Mouse (Mus musculus): ENCODE measurements around the gene Fbxl17. TPM values are rescaled to one million over a fixed set of nuclear protein-coding genes. Genes with fewer than 3 reads are reported as not detected.

Fbxl17 gene
- polyA plus RNA-seq, 1 experiment from 2014 or later, result 3.8 TPM

DNA sequence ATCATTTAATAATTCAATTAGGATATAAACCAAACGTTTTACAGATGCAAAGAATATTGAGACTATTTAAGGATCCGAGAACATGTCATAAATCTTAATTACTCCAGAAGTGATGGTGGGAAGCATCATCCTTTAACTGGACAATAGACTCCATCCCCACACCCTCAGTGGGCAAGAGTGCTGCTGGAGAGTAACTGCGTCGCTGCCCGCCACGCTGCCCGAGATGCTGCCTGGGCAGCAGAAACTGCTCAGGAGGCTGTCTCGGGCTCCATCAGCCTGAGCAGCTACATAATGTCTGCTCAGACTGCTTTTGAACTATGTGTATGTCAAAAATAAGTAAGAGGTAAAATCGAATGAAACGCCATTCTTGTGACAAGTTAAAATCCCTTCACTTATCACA is 52.1 kb downstream of the Fbxl17 start:
- H3K4me1 ChIP-seq, result no peaks in the 10 kb centered on the region
- no peak for DNase-seq (ENCODE audit: low spot score)
- no peaks in the 10 kb centered on the region for H3K9me3 ChIP-seq
- no peaks in the 10 kb centered on the region for H3K27me3 ChIP-seq (replicated peaks; ENCODE audit: low read depth, poor library complexity, severe bottlenecking)
- no peak overlapping the region for H3K4me3 ChIP-seq
- 75% methylated on average over 10 of the region's 10 CpGs for WGBS
- H3K27ac ChIP-seq (replicated peaks), result no peak overlapping the region
- H3K36me3 ChIP-seq (replicated peaks), result no peaks in the 10 kb centered on the region

DNA sequence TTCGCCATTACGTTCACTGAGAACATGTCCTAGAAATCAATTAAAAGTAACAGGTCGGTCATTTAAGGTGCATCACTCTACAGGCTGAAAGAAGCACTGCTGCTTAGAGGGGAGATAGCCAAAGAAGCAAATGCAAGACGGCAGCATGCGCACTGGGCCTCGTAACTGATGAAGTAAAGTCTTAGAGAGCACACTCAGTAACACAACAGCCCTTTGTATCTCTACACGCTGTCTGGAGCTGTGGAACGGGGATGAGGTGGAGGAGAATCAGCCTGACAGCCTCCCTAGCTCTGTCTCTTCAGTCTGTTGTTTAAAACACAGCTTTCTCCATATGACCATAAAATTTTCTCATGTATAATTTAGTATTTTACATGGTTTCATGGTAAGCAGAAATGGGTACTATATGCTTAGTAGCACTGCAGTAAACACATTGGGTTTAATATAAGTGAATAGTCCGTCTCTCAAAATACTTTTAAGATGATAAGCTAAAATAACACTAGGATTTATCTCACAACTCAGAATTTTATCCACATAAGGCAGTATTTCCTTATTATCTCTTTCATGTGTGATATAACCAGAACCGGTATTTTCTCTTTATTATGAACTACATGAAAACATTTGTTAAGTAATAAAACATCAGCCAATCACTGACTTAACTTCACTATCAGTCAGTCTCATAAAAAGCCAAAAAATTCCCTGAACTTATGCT is 52.7 kb downstream of the Fbxl17 start:
- Histone ChIP-seq H3K36me3 (replicated peaks) (no peaks in the 10 kb centered on the region), H3K4me3 (no peak overlapping the region), H3K9me3 (no peaks in the 10 kb centered on the region), H3K27me3 (replicated peaks; ENCODE audit: low read depth, poor library complexity, severe bottlenecking) (no peaks in the 10 kb centered on the region), H3K4me1 (no peaks in the 10 kb centered on the region), H3K27ac (replicated peaks) (no peak overlapping the region)
- 62% methylated on average over 10 of the region's 10 CpGs for WGBS
- no peak for DNase-seq (ENCODE audit: low spot score)

DNA sequence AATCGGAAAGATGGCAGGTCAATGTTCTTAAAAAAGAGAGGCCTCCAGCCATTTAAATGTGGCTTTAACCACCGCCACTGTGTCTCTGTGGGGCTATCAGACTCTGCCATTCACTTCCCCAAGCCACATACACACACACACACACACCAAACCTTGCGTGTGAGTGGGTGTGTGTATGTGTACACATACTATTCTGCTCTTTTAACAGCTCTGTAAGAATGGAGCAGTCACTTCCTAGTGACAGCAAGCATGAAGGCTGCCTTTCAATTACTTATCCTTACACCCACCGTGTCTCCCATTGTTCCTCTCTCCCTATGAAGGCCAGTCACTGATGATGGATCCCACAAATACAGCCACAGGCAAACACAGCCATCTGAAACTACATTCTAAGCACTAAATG is 54.6 kb downstream of the Fbxl17 start:
- H3K9me3 ChIP-seq, result no peaks in the 10 kb centered on the region
- no peak overlapping the region for H3K4me3 ChIP-seq
- H3K4me1 ChIP-seq, result no peaks in the 10 kb centered on the region
- no peak for DNase-seq (ENCODE audit: low spot score)
- H3K27ac ChIP-seq (replicated peaks), result no peak overlapping the region
- 86% methylated on average over 4 of the region's 4 CpGs for WGBS
- no peaks in the 10 kb centered on the region for H3K36me3 ChIP-seq (replicated peaks)
- H3K27me3 ChIP-seq (replicated peaks; ENCODE audit: low read depth, poor library complexity, severe bottlenecking), result no peaks in the 10 kb centered on the region

DNA sequence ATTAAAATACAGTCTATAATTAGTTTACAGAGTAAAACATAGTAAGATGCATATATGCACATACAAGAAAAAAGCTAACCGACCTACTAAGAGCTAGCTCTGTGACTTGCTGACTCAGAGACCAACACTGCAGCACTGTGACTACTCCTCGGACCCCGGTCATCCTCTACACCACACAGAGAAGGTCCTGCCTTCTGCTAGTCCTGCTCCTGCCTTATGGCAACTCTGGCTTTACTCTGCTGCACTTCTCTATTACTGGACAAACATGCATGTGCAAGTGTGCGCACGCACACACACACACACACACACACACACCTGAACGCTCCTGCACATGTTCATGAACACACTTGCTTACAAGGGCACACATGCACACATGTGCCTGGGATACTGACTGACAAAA is 62.4 kb downstream of the Fbxl17 start:
- Histone ChIP-seq H3K27me3 (replicated peaks; ENCODE audit: low read depth, poor library complexity, severe bottlenecking) (no peaks in the 10 kb centered on the region), H3K27ac (replicated peaks) (no peak overlapping the region), H3K9me3 (no peaks in the 10 kb centered on the region), H3K36me3 (replicated peaks) (no peaks in the 10 kb centered on the region), H3K4me1 (no peaks in the 10 kb centered on the region), H3K4me3 (no peak overlapping the region)
- WGBS, result 86% methylated on average over 6 of the region's 6 CpGs
- no peak for DNase-seq (ENCODE audit: low spot score)

DNA sequence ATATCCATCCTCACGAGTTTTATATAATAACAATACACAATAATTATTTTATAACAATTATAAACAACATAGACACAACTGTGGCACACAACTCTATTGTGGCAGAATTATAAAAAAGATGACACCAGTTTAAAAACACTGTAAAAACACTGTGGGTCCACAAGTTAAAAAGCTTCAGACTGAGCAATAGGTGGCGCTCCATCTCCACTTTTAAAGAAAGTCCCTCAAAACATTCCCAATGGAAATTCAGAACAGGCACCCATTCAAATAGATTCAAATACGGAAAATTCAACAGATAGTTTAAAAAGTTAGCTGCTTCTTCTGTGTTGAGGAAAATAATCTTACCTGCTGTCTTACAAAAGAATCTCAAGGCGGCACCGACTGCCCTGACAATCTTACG is 65.7 kb downstream of the Fbxl17 start:
- Histone ChIP-seq H3K36me3 (replicated peaks) (no peaks in the 10 kb centered on the region), H3K4me3 (no peak overlapping the region), H3K9me3 (no peaks in the 10 kb centered on the region), H3K27me3 (replicated peaks; ENCODE audit: low read depth, poor library complexity, severe bottlenecking) (no peaks in the 10 kb centered on the region), H3K4me1 (no peaks in the 10 kb centered on the region), H3K27ac (replicated peaks) (no peak overlapping the region)
- 48% methylated on average over 6 of the region's 6 CpGs for WGBS
- no peak for DNase-seq (ENCODE audit: low spot score)

DNA sequence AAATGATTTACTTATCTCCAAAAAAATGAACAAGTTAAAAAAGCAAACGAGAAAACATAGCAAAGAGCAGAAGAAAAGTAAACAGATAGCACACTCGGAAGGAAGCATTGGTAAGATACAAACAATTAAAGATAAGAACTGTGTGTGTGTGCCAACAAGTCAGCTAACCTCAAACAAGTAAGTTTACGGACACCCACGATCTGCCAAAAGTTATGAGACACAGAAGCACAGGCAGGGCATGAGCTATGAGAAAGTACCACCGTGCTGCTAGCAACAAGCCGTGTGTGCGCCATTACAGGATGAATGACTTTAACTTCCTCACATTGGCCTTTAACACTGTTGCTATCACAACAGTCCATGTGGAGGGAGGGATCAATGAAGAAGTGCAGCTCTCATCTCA is 68.2 kb downstream of the Fbxl17 start:
- DNase-seq (ENCODE audit: low spot score), result no peak
- Histone ChIP-seq H3K4me3 (no peak overlapping the region), H3K27ac (replicated peaks) (no peak overlapping the region), H3K4me1 (no peaks in the 10 kb centered on the region), H3K27me3 (replicated peaks; ENCODE audit: low read depth, poor library complexity, severe bottlenecking) (no peaks in the 10 kb centered on the region), H3K36me3 (replicated peaks) (no peaks in the 10 kb centered on the region), H3K9me3 (no peaks in the 10 kb centered on the region)
- WGBS, result 89% methylated on average over 7 of the region's 7 CpGs

DNA sequence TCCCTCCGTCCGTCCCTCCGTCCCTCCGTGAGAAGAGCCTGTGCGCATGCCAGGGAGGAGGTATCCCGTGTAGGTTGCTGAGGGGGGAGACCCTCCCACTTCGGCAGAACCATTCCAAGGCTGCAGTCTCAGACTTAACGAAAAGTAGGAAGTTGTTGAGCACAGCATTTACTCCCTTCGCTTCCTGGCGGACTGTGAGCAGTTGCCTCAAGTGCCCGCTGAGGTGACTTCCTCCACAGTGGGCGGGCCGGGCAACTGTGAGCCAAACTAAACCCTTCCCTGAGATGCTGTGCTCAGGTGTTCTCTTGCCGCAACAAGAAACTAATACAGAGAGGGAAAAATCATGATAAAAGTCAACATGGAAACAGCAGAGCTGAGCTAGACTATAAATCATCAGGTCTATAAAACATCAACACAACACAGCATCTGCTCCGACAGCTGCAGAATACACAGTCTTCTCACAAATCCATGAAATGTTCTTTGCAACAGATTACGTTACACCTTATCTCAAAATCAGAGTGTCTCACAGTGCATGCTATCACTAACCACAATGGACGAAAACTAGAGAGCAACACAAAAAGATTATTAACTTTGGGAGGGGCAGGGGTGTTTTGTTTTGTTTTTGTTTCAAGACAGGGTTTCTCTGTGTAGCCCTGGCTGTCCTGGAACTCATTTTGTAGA is 69.3 kb downstream of the Fbxl17 start:
- Histone ChIP-seq H3K4me3 (peak overlapping the region; percentile 33), H3K27ac (replicated peaks) (no peak overlapping the region)

DNA sequence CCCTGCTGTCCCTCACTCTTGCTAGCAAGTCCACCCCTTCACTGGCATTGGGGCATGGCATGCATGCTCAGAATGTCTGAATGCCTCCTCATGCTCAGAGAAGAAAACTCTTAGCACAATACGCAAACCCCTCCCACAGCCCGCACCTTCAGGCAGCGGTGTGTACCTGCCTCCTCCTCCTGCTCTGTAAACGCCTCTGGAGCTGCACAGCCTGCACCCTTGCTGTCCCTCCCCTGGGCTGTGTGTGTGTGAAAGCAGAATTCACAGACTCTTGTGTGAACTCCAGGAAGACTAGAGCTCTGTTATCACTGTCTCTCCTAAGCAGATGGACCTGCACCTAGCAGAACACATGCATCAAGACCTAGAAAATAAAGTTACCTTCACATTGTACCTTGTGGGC is 76.0 kb downstream of the Fbxl17 start:
- Histone ChIP-seq H3K27ac (replicated peaks) (no peak overlapping the region), H3K9me3 (no peaks in the 10 kb centered on the region), H3K27me3 (replicated peaks; ENCODE audit: low read depth, poor library complexity, severe bottlenecking) (no peaks in the 10 kb centered on the region), H3K4me1 (no peaks in the 10 kb centered on the region), H3K4me3 (no peak overlapping the region), H3K36me3 (replicated peaks) (peaks cover 4% of the 10 kb centered on the region; the same call in 1 of the 2 replicates)
- DNase-seq (ENCODE audit: low spot score), result no peak
- WGBS, result 81% methylated on average over 4 of the region's 4 CpGs

More for the DNA sequence above, 69.3 kb downstream of the Fbxl17 start:
- H3K4me1 ChIP-seq, result no peaks in the 10 kb centered on the region
- 68% methylated on average over 17 of the region's 17 CpGs for WGBS
- no peak for DNase-seq (ENCODE audit: low spot score)
- H3K9me3 ChIP-seq, result no peaks in the 10 kb centered on the region
- no peaks in the 10 kb centered on the region for H3K27me3 ChIP-seq (replicated peaks; ENCODE audit: low read depth, poor library complexity, severe bottlenecking)
- no peaks in the 10 kb centered on the region for H3K36me3 ChIP-seq (replicated peaks)

DNA sequence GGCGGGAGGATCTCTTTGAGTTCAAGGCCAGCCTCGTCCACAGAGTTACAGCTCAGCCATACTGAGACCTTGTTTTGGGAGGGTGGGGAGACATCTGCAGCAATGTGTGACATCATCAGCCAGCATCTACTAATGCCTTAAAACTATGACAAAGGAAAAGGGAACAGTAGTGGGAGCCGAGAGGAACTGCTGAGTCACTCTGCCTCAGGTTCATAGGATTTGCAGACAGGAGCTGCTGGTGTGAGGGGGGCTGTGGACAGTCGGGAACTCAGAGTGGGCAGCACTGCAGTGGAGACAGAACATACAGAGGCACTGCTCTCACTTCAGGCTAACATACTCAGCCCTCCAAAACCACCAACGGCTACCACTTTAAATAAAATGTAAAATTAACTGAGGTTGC is 77.1 kb downstream of the Fbxl17 start:
- no peak overlapping the region for H3K4me3 ChIP-seq
- peaks cover 4% of the 10 kb centered on the region; the same call in 1 of the 2 replicates for H3K36me3 ChIP-seq (replicated peaks)
- DNase-seq (ENCODE audit: low spot score), result no peak
- H3K27ac ChIP-seq (replicated peaks), result no peak overlapping the region
- no peaks in the 10 kb centered on the region for H3K9me3 ChIP-seq
- H3K4me1 ChIP-seq, result no peaks in the 10 kb centered on the region
- 91% methylated on average over 5 of the region's 5 CpGs for WGBS
- no peaks in the 10 kb centered on the region for H3K27me3 ChIP-seq (replicated peaks; ENCODE audit: low read depth, poor library complexity, severe bottlenecking)

DNA sequence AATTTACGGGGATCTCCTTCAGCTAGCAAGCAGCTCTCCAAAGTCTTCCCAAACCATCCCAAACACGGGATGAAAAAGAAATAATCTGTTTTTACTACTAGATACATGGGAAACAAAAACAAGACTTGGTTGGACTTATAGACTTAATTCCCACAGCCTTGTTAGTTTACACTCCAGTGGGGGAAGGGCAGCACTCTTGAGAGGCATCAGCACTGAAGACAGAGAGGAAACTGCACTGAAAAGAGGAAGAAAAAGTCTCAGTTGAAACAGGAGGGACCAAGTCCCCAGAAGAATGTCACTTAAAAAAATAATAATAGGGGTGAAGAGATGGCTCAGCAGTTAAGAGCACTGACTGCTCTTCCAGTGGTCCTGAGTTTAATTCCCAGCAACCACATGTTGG is 78.0 kb downstream of the Fbxl17 start:
- no peaks in the 10 kb centered on the region for H3K27me3 ChIP-seq (replicated peaks; ENCODE audit: low read depth, poor library complexity, severe bottlenecking)
- WGBS, result 72% methylated on average over 2 of the region's 2 CpGs
- H3K27ac ChIP-seq (replicated peaks), result no peak overlapping the region
- no peaks in the 10 kb centered on the region for H3K9me3 ChIP-seq
- H3K36me3 ChIP-seq (replicated peaks), result peaks cover 4% of the 10 kb centered on the region; the same call in 1 of the 2 replicates
- H3K4me3 ChIP-seq, result no peak overlapping the region
- H3K4me1 ChIP-seq, result no peaks in the 10 kb centered on the region
- DNase-seq (ENCODE audit: low spot score), result no peak

DNA sequence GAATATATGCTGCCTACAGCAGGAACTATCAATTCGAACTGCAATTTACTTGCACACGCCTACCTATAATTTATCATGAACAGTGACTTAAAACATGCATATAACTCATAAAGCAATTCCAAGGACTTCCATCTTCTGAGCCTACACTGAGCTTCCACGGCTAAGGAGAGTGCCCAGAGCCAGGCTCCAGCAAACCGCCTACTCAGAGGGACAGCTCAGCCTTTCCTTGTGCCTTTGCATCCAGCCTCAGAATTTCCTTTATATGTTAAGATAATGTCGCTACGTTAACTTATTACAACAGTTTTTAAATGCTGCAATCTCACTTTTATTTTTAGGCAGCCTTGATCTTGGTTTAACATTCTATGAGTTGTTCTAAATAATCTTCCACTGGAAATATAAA is 80.3 kb downstream of the Fbxl17 start:
- Histone ChIP-seq H3K27ac (replicated peaks) (no peak overlapping the region), H3K27me3 (replicated peaks; ENCODE audit: low read depth, poor library complexity, severe bottlenecking) (no peaks in the 10 kb centered on the region), H3K9me3 (no peaks in the 10 kb centered on the region), H3K4me3 (no peak overlapping the region), H3K4me1 (no peaks in the 10 kb centered on the region), H3K36me3 (replicated peaks) (peaks cover 4% of the 10 kb centered on the region; the same call in 1 of the 2 replicates)
- no peak for DNase-seq (ENCODE audit: low spot score)
- 92% methylated on average over 6 of the region's 6 CpGs for WGBS

GRCm38 (mm10) chr17:63413973-63414580 is 85.7 kb downstream of the Fbxl17 start:
- H3K36me3 ChIP-seq (replicated peaks), result peaks cover 6% of the 10 kb centered on the region; the same call in 1 of the 2 replicates
- no peak for DNase-seq (ENCODE audit: low spot score)
- H3K27ac ChIP-seq (replicated peaks), result no peak overlapping the region
- WGBS, result 95% methylated on average over 1 of the region's 1 CpGs
- no peak overlapping the region for H3K4me3 ChIP-seq
- no peaks in the 10 kb centered on the region; the same call in 1 of the 2 replicates for H3K9me3 ChIP-seq
- no peaks in the 10 kb centered on the region for H3K4me1 ChIP-seq
- no peaks in the 10 kb centered on the region for H3K27me3 ChIP-seq (replicated peaks; ENCODE audit: low read depth, poor library complexity, severe bottlenecking)

- Histone ChIP-seq H3K9me3 (no peaks in the 10 kb centered on the region; the same call in 1 of the 2 replicates), H3K27me3 (replicated peaks; ENCODE audit: low read depth, poor library complexity, severe bottlenecking) (no peaks in the 10 kb centered on the region), H3K36me3 (replicated peaks) (peaks cover 6% of the 10 kb centered on the region; the same call in 1 of the 2 replicates), H3K4me3 (no peak overlapping the region), H3K4me1 (peaks cover 2% of the 10 kb centered on the region; the same call in 1 of the 2 replicates), H3K27ac (replicated peaks) (no peak overlapping the region)
- 65% methylated on average over 3 of the region's 3 CpGs for WGBS
- DNase-seq (ENCODE audit: low spot score), result no peak
Observed at GRCm38 (mm10) chr17:63411564-63411963, 88.3 kb downstream of the Fbxl17 start.

Measured in embryonic facial prominence, embryonic 10.5 days (tissue).